13 mouse cellular contexts compared by ENCODE assay signal in genomic region chr2:165542939-165543669, GRCm38 (mm10). TPM values are rescaled to one million over a fixed set of nuclear protein-coding genes. Genes with fewer than 3 reads are reported as not detected.
A peak's percentile ranks its signal among the peaks of the same experiment; 100 is the strongest.
DNase-seq lines count a peak whose midpoint lies in the region; ATAC-seq and TF ChIP-seq lines count a peak whose summit lies in the region.
"Had no signal": no experiment of that assay in that cellular context is flagged by ENCODE, and none has a peak within 500 bp of the region (broad histone marks: within the 10 kb centered on the region; RNA-seq: fewer than 3 reads in every experiment).

No protein-coding gene starts in this region.

- peak; percentile 23; the same call in 1 of the 2 replicates for ATAC-seq in forebrain, embryonic 16.5 days
- ATAC-seq in midbrain, embryonic 11.5 days (ENCODE audit: low FRiP score), result no peak
- ATAC-seq in intestine, embryonic 15.5 days, result no peak
- ATAC-seq: intestine, embryonic 16.5 days; lung, postnatal 0 days had no signal

- DNase-seq in layer of hippocampus, adult 2 months (ENCODE audit: low spot score in 2 of 2), result no peak
- DNase-seq in layer of hippocampus, adult 9-11 months, result no peak
- DNase-seq in midbrain, embryonic 11.5 days (ENCODE audit: low spot score, missing footprints), result no peak
- peak; percentile 27 for DNase-seq in retina, postnatal 7 days (ENCODE audit: low read depth, low spot score)
- DNase-seq in adrenal gland, postnatal 4 days (ENCODE audit: low spot score in 2 of 2), result no peak
- no peak for DNase-seq in heart, adult 8-10 months (ENCODE audit: low spot score)
- DNase-seq: cerebellum, adult 9-10 months; kidney, postnatal 25 days had no signal

- H3K27ac ChIP-seq in layer of hippocampus, adult 2 months, result peak overlapping the region; percentile 74
- peak overlapping the region; percentile 41; the same call in 1 of the 2 replicates for H3K27ac ChIP-seq in forebrain, embryonic 16.5 days (ENCODE audit: low read length)
- no peak overlapping the region; the same call in 1 of the 2 replicates for H3K27ac ChIP-seq in midbrain, embryonic 11.5 days (ENCODE audit: low read depth, low read length)
- H3K27ac ChIP-seq in intestine, embryonic 15.5 days, result no peak overlapping the region
- H3K27ac ChIP-seq: heart, embryonic 15.5 days had no signal

- no peaks in the 10 kb centered on the region for H3K9me3 ChIP-seq in forebrain, embryonic 16.5 days (ENCODE audit: control insufficient read depth, low read length)
- no peaks in the 10 kb centered on the region for H3K9me3 ChIP-seq in midbrain, embryonic 11.5 days (ENCODE audit: control insufficient read depth, low read length)
- H3K9me3 ChIP-seq in intestine, embryonic 15.5 days, result no peaks in the 10 kb centered on the region
- H3K9me3 ChIP-seq: heart, embryonic 15.5 days had no signal

- H3K4me3 ChIP-seq in layer of hippocampus, adult 2 months, result no peak overlapping the region
- no peak overlapping the region for H3K4me3 ChIP-seq in forebrain, embryonic 16.5 days (replicated peaks; ENCODE audit: low read length)
- no peak overlapping the region for H3K4me3 ChIP-seq in midbrain, embryonic 11.5 days (ENCODE audit: low read depth, low read length)
- H3K4me3 ChIP-seq in intestine, embryonic 15.5 days (replicated peaks), result no peak overlapping the region
- H3K4me3 ChIP-seq: heart, embryonic 15.5 days had no signal

- H3K27me3 ChIP-seq in forebrain, embryonic 16.5 days (replicated peaks; ENCODE audit: control insufficient read depth, insufficient read depth, low read length), result no peaks in the 10 kb centered on the region
- no peaks in the 10 kb centered on the region for H3K27me3 ChIP-seq in midbrain, embryonic 11.5 days (ENCODE audit: control insufficient read depth, insufficient read depth, low read length)
- no peaks in the 10 kb centered on the region for H3K27me3 ChIP-seq in intestine, embryonic 15.5 days (replicated peaks)

- 9% methylated on average over 13 of the region's 13 CpGs for WGBS in forebrain, embryonic 16.5 days
- 43% methylated on average over 13 of the region's 13 CpGs for WGBS in midbrain, embryonic 11.5 days
- WGBS in intestine, embryonic 15.5 days, result 62% methylated on average over 13 of the region's 13 CpGs

- peaks cover 16% of the 10 kb centered on the region for H3K4me1 ChIP-seq in forebrain, embryonic 16.5 days (replicated peaks; ENCODE audit: control insufficient read depth, insufficient read depth, low read length)
- peaks cover 6% of the 10 kb centered on the region for H3K4me1 ChIP-seq in midbrain, embryonic 11.5 days (ENCODE audit: control insufficient read depth, insufficient read depth, low read length)
- H3K4me1 ChIP-seq in intestine, embryonic 15.5 days (replicated peaks), result no peaks in the 10 kb centered on the region

- H3K36me3 ChIP-seq in forebrain, embryonic 16.5 days (ENCODE audit: control insufficient read depth, insufficient read depth), result no peaks in the 10 kb centered on the region
- no peaks in the 10 kb centered on the region for H3K36me3 ChIP-seq in midbrain, embryonic 11.5 days (ENCODE audit: control insufficient read depth, insufficient read depth, low read length)
- no peaks in the 10 kb centered on the region for H3K36me3 ChIP-seq in intestine, embryonic 15.5 days
- H3K36me3 ChIP-seq: heart, embryonic 15.5 days had no signal

- no peak overlapping the region for H3K9ac ChIP-seq in forebrain, embryonic 16.5 days (replicated peaks; ENCODE audit: low read depth, low read length)
- H3K9ac ChIP-seq in midbrain, embryonic 11.5 days (ENCODE audit: low read length), result peak overlapping the region; percentile 18; the same call in 1 of the 2 replicates
- H3K9ac ChIP-seq in intestine, embryonic 15.5 days, result no peak overlapping the region
- H3K9ac ChIP-seq: heart, embryonic 15.5 days had no signal

- peak overlapping the region; percentile 11 for H3K4me2 ChIP-seq in forebrain, embryonic 16.5 days (ENCODE audit: low read length)
- H3K4me2 ChIP-seq in midbrain, embryonic 11.5 days, result no peak overlapping the region
- no peak overlapping the region for H3K4me2 ChIP-seq in intestine, embryonic 15.5 days (replicated peaks)
- H3K4me2 ChIP-seq: heart, embryonic 15.5 days had no signal

- no peak for TF ChIP-seq CTCF in layer of hippocampus, adult 2 months (conservative IDR thresholded peaks at IDR 0.05)

RNA-seq across cellular contexts. Expression of gene Slc2a10, which starts 39.5 kb away (rescaled TPM):
- total RNA-seq in layer of hippocampus, adult 2 months (2021), result under 1 TPM; 0.91 to 0.92 TPM
- 2.5 and 2.8 TPM in 2 replicates for polyA plus RNA-seq in forebrain, embryonic 16.5 days (2015; fragmentation: Nextera tagmentation; extraction: Ambion mirVana)
- 2.8 TPM in 2 replicates for polyA plus RNA-seq in midbrain, embryonic 11.5 days (2014; fragmentation: Nextera tagmentation; extraction: Ambion mirVana)
- 1 to 10 TPM; 2.1 to 2.3 TPM for total RNA-seq in adrenal gland, postnatal 4 days (2021)
- 4.0 and 4.7 TPM in 2 replicates for polyA plus RNA-seq in intestine, embryonic 15.5 days (2015; fragmentation: Nextera tagmentation; extraction: Ambion mirVana)
- total RNA-seq in heart, adult 8-10 months (2022), result 1 to 10 TPM; 6.2 to 8.2 (median 7.7) TPM

RNA-seq across cellular contexts. Expression of gene Trp53rka, which starts 50.0 kb away (rescaled TPM):
- total RNA-seq in layer of hippocampus, adult 2 months (2021), result 10 to 100 TPM; 18.7 to 20.5 TPM
- 44.7 and 44.8 TPM in 2 replicates for polyA plus RNA-seq in forebrain, embryonic 16.5 days (2015; fragmentation: Nextera tagmentation; extraction: Ambion mirVana)
- polyA plus RNA-seq in midbrain, embryonic 11.5 days (2014; fragmentation: Nextera tagmentation; extraction: Ambion mirVana), result 46.2 and 49.3 TPM in 2 replicates
- 10 to 100 TPM; 18.1 to 19.1 TPM for total RNA-seq in adrenal gland, postnatal 4 days (2021)
- 29.1 and 30.6 TPM in 2 replicates for polyA plus RNA-seq in intestine, embryonic 15.5 days (2015; fragmentation: Nextera tagmentation; extraction: Ambion mirVana)
- total RNA-seq in heart, adult 8-10 months (2022), result 10 to 100 TPM in 2 of 4 experiments, 1 to 10 TPM in 2; 8.3 to 12.4 (median 9.4) TPM

RNA-seq across cellular contexts. Expression of gene Eya2, which starts 51.7 kb away (rescaled TPM):
- 1 to 10 TPM; 2.0 to 2.9 TPM for total RNA-seq in layer of hippocampus, adult 2 months (2021)
- 3.5 and 4.6 TPM in 2 replicates for polyA plus RNA-seq in forebrain, embryonic 16.5 days (2015; fragmentation: Nextera tagmentation; extraction: Ambion mirVana)
- polyA plus RNA-seq in midbrain, embryonic 11.5 days (2014; fragmentation: Nextera tagmentation; extraction: Ambion mirVana), result 6.9 and 8.3 TPM in 2 replicates
- total RNA-seq in adrenal gland, postnatal 4 days (2021), result 1 to 10 TPM; 4.2 to 6.1 TPM
- polyA plus RNA-seq in intestine, embryonic 15.5 days (2015; fragmentation: Nextera tagmentation; extraction: Ambion mirVana), result 0.84 and 1.3 TPM in 2 replicates
- 1 to 10 TPM in 3 of 4 experiments, under 1 TPM in 1; 0.65 to 1.2 (median 1.1) TPM for total RNA-seq in heart, adult 8-10 months (2022)

Comparison
In these comparisons a context has a peak if more than half of its experiments do, and no peak if none do; other contexts are left out.
1. H3K27ac ChIP-seq: peak in layer of hippocampus, adult 2 months (single experiment) and forebrain, embryonic 16.5 days (single experiment); none in midbrain, embryonic 11.5 days (single experiment) and intestine, embryonic 15.5 days (single experiment).